Mouse (Mus musculus) lung, adult 2 months (tissue): ENCODE results near the gene Tyw1.

Source experiments
- CTCF ChIP-seq: fragments of 200-500 bp; IDR thresholded peaks from 2 replicates; pipeline ENCODE4 v1.5.1; 2011; ENCODE audit warnings: mild to moderate bottlenecking, low read length, control low read depth; ENCODE audit not compliant: insufficient read depth
- POLR2A ChIP-seq: fragments of 200-500 bp; IDR thresholded peaks from 2 replicates; pipeline ENCODE4 v1.6.1; 2011; ENCODE audit warnings: low read depth, mild to moderate bottlenecking, control low read depth, low read length, borderline replicate concordance; ENCODE audit errors: extremely low read depth

GRCm38 (mm10) chr5:130221760-130222145, 33.7 kb upstream of the Tyw1 start:
- TF ChIP-seq CTCF (no peak), POLR2A (no peak)
